Mouse (Mus musculus): ENCODE data around the gene Btrc.

The Btrc gene

DNA sequence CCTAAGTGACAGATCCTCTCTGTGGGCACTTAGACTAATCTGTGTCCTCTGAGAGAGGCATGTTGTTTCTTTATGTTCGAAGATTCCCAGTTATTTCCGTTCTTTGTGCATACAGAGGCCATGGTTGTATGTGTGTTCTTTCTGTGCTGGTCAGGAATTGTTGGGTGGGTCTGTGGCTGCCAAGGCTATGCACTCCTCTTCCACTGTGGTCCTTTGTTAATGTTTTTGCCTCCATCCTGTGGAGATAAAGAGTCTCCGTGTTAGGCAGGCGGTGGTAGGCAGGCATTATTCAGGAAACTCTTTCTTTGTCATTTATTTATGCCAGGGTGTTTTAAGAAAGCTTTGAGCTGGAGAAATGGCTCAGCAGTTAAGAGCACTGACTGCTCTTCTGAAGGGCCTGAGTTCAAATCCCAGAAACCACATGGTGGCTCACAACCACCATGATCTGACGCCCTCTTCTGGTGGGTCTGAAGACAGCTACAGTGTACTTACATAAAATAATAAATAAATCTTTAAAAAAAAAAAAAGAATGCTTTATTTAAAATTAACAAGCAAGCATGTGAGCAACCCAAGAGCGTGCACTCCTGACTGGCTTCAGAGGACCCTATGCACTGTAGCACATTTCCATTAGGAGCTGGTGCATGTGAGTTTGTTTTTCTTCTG is 67.6 kb downstream of the Btrc start:
- no peak for DNase-seq

DNA sequence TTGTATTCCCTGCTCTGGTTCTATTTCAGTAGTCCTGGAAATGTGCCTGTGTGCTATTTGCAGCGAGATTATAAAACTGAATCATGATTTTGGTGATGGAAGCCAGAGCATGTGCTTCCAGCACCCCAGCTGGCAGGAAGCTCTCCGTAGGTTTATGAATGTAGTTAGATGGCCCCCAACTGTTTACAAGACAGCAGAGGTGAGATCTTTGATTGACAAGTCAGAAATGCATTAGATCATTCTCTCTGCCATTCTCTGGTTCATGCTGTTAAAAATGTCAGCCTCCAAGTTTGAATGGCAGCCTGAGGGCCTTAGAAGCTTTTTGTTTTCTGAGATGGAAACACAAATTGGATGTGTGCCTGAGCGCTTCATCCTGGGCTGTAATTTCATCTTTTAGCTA is 68.8 kb downstream of the Btrc start:
- peak; percentile 62 for DNase-seq

DNA sequence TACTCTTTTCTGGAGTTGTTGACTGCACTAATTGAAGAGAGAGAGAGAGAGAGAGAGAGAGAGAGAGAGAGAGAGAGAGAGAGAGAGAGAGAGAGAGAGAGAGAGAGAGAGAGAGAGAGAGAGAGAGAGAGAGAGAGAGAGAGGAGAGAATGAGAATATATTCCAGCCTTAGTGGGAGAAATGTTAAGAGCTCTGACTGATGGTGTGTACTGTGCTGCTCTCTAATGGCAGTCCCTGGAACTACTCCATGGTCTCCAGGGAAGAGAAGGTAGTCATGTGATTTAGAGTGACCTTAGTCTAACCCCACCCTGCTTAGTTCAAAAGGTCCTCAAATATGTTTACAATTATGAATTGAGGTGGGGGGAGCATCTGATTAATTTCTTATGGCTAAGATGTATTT is 72.5 kb downstream of the Btrc start:
- peak; percentile 70 for DNase-seq

DNA sequence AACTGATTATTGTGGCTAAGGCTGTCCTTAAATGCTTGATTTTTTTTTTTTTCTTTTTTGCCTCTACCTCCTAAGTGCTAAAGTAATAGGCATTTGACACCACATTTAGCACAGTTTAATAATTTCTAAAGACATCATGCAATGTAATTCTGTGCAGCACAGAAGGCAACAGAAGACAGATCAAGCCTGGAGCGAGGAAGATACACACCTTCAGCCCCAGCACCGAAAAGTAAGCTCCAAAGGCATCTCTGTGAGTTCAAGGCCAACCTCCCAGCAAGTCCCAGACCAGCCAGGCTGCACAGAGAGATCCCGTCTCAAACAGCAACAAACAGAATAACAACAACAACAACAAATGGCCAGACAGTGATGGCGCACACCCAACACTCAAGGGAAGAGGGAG is 73.6 kb downstream of the Btrc start:
- DNase-seq = no peak

DNA sequence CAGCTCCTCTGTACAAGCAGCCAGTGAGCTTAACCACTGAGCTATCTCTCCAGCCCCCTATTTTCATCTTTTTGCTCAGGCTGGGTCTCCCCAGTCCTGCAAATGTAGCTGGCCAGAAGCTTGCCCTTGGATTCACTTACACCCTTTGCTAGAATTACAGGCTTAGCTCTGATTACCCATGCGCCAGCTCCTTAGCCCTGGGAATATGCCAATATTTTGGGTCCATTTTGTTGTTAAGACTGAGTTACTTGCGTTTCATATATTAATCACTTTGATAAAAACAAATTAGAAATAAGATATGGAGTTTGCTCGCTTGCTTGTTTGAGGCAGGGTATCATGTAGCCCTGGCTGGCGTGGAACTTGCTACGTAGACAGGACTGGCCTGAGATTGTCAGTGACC is 74.7 kb downstream of the Btrc start:
- no peak for DNase-seq

DNA sequence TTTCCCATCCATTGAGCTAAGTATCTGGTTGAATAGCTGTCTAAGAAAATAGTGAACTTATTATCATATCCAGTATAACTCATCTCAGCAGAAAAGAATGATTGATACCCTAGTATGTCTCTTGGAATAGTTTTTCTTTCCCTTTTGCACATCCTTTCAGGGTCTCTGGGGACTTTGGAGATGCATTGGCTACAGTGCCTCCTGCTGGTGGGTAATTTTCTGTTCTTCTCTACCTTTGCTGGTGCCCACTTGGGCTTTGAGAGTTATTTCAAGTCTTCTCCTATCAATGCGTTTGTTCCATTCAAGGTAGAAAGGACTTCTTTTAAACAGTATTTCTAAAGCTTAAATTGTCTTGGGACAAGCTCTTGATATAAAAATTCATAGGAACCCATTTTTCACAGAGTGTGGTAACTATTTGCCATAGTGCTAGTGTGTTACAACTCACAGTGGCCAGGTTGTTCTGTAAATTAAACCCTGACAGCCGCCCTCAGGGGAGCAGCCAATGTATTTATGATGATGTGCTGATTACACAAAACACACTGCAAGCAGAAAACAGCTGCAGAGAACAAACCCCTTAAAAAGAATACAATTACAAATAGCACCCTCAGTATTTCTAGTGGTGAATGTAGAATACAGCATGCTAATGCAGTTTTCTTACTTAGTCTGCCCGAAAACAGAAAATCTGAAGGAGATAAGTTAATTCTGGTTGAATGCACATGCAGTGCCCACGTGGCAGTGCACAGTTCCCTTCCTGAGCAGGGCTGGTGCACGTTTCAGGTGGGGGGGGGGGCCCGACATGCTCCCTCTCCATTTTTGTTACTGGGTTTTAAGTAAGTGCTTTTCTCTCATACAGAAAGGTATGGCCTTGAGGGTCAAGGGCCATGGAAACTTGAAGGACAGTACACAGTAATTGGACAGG is 75.7 kb downstream of the Btrc start:
- no peak for DNase-seq

DNA sequence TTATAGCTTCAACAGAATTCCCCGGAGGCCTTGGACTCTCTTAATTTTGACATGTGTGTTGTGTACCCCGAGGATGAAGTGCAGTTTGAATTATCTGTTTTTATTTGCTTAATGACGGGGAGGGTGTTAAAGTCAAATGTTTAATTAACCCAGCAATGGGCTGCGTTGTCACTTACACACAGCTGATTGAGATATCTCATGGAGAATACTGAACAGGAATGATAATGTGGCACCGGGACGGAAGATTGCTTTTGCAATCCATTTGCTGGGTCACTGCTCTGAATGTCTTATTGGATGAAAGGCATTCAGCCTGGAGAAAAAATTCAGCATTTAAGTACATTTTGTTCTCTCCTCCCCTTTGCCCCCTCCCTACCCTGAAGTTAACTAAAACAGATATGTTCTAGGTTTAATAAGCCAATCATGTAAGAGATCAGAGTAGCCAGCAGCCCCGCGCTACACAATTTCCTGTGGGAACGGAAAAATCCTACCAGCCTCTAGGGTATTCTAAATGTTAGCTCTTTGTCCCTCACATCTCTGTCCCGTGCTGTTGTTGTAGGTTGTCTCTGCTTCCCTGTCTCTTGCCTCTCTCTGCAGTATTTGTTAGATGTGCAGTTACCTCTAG is 77.1 kb downstream of the Btrc start:
- no peak for DNase-seq

DNA sequence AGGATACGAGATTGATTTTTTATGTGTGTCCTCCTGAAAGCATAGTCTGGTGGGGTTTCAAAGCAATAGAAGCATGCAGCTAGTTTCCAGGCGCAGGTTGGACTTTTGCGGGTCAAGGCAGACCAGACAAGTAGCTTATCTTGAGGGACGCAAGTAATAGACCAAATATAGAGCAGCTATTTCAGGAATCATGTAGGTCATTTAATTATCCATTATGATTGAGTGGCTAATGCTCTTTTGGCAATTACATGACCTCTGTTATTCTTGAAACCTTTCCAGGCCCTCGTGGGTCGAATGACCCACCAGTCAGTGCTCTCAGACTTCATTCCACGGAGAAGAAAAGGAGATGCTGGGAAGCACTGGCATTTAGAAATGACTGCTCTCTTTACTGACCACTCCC is 78.2 kb downstream of the Btrc start:
- no peak for DNase-seq

DNA sequence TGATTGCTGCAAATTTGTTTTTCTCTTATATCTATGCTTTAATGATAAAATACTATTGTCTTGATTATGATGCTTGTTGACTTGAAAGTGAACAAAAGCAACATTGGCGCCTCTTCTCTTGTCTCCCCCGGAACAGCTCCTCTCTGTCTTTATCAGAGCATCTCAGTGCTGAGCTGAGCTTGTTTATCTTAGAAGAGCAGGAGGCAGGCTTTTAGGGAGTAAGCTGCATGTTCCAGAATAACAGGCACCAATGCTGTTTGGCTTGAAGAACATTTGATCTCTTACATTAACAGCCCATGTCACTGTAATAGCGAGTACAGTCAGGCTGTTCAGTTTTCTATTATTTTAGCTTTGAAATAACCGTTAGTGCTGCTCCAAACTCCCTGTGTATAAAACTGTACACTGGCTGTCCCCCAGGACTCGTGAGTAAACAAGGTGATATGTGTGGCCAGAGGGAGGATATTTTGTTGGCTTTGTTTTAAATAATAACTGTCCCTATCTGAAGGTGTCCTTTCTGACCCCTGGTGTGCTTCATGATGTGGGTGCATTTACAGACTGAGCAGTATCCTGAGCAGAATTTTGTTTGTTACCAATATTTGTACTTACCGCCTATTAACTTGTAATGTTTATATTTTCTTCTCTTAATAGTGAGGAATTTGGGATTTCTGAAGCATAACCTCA is 81.9 kb downstream of the Btrc start:
- DNase-seq = no peak

DNA sequence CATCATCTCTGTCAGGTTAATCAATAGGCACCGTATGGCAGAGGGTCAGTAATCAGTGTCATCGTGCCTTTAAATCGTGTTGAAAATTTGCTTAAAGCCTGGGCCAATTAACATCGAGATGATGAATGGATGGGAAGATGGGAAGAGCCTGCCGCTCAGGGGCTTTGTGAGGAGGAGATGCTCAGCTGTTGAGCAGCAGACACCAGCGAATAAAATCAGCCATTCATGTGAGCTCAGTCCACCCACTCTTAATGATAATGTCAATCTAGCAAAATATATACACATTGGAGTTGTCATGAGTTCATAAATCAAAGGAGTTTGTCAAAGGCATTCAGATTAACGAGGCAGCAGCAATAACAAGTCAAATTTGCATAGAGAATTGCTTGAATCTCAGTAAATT is 83.1 kb downstream of the Btrc start:
- no peak for DNase-seq

DNA sequence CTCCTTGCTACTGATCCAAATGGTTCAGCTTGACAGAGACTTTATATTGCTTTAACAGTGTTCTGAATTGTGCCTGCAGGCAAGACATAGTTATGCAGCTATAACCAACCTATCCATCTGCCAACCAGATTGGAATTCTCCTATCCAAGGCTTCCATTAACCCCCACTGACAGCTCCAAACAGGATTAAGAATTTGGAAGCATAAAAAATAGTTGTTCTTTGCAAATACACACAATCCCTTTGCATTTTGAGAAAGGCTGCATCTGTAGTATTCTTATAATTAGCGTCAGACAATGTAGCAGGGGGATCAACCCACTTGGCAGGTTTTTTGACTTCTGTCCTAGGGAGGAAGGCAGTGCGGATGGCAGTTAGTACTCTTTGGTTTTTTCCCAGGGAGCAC is 83.7 kb downstream of the Btrc start:
- no peak for DNase-seq

DNA sequence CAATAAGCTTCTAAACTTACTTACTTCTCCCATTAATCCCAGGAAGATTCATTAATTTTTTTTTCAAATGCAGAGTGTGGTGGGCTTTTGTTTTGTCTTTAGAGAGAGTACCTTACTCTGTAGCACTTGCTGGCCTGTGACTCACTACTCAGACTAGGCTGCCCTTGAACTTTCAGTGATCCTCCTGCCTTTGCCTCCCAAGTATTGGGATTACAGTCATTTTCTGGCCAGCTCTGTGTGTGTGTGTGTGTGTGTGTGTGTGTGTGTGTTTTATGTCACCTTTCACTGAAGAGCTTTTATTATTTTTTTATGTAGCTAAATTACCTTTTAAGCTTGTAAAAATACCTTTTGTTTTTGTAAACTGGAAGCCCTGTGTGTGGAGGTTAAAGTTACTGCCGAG is 84.4 kb downstream of the Btrc start:
- no peak for DNase-seq

DNA sequence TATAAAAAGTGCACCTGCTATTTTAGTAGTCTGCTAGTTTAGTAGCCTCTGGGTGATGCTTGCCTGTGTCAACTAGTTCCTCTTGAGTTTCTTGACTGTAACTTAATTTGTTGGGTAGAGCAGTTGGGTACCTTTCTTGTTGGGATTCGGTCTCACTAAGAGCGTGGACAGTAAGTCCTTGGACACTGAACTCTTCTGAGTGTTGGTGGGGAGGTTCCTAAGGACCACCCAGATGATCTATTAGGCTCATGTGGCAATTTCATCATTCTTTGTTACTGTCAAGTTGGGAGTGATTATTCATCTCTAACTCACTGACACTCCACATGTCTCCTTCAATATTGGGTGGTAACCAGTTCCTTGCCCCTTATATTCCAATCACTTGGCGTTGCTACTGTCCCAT is 90.9 kb downstream of the Btrc start:
- no peak for DNase-seq

DNA sequence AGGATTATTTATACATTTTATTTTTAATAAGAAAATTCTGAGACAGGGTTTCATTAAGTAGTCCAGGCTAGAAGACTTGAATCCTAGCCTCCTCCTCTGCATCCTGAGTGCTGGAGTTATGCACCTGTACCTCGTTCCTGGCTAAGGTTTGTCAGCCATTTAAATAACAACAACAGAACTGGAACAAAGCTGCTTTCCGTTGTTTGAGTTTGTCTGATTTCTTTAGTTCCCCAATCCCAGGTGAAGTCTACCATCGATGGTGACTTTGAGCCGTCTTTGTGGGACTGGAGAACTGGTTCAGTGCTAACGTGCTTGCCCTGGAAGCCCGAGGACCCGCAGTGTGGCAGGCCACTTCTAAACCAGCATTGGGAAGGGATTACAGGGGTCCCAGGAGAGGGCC is 93.4 kb downstream of the Btrc start:
- no peak for DNase-seq

DNA sequence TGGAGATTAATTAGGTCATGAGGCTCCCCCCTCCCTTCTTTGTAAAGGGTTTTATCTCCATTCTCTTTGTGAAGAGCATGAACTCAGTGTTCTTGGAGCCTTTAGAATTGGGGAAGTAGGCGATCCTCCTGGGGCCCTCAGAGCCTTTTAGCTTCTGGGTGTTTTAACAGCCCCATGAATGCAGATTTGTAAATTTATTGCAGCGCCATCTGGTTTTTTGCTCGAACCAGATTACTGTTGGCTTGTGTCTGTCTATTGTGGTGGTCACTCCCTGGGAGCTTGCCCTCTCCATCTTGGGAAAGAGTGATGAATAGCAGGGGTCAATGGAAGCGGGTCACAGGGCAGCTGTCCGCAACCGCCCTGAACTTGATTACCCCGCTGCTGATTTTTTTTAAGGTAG is 95.2 kb downstream of the Btrc start:
- no peak for DNase-seq

DNA sequence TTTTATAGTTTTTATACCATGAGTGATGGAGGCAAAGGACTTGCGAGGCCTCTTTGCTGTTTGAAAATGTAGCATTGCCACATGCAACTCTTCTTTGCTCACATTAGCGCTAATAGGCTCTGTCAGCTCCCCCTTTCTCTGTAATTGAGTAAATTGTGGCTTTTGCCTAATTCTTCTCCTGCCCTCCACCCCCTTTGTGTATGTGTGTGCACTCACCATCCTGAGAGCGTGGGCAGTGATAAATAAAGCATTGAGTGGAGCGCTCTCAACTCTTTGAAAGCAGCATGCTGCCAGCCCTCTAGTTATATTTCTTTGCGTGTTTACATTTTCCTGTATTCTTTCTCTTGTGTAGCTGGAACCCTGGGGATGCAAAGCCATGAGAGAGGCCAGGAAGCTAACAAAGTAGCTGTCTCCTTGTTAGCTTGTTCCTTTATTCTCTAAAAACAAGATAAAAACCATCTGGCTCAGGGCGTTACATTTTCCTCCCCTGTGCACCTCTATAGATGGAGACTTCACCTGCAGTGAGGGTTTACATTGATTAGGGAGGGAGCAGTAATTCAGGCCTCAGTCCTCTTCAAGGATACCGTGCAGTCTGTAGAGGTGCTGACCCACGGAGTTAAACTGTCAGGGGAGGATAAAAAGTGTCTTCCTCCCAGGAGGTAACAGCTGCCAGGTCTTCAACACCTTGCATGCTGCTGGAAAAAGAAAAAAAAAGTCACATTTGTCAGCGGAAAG is 96.6 kb downstream of the Btrc start:
- no peak for DNase-seq

DNA sequence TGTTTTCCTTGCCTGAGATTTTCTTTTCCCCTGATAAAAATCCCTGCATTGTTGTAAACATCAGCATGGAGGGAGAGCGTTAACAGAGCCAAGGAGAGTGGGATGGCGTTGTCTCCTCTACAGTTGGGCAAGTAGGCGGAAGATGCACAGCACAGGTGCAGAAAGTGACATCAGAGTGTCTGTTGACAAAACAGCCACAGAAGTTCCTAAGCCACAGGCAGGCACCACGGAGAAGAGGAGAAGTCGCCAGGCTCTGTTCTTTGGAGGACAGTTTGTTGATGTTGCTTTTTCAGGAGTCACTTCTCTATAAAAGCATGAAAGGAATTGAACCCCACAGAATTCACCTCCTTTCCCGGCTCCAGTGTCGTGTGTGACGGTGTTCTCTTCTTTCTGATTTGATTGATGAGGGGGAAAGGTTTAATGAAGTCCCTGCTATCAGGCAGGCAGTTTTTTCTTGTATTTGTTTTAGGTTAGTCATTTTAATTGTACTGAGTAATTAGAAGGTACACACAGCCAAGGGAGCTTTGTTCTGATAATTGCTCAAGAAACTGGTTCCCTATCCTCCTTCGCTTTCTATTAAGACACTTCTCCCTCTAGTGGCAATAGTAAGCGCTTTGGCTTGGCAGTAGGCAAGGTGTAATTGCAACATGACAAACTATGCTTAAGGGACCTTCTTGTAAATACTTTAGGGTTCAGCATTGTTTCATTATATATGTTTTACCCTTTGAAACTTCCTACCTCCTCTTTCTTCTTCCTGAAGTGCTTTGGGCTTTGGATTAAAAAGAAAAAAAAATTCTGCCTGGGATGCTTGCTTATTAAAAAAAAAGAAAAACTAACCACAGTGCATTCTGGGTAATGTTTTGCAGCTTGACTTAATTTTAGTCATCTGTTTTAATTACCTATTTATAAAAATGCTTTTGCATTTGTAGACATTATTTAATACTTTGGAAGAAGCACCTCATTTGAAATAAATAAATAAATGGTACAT is 97.5 kb downstream of the Btrc start:
- no peak for DNase-seq

DNA sequence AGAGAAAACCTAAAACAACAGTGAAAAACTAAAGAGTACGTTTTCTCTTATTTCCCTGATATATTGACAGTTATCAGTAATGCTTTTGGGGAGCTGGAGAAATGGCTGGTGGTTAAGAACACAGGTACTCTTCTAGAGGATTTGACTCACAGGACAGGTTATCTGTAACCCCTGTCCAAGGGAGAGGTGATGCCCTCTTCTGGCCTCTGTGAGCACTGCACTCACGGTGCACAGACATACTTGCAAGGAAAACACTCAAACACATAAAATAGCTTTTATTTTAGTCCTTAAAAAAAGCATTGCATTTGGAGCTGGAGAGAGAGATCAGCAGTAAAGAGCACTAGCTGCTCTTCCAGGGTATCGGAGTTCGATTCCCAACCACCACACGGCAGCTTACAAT is 106.2 kb downstream of the Btrc start:
- DNase-seq = no peak

DNA sequence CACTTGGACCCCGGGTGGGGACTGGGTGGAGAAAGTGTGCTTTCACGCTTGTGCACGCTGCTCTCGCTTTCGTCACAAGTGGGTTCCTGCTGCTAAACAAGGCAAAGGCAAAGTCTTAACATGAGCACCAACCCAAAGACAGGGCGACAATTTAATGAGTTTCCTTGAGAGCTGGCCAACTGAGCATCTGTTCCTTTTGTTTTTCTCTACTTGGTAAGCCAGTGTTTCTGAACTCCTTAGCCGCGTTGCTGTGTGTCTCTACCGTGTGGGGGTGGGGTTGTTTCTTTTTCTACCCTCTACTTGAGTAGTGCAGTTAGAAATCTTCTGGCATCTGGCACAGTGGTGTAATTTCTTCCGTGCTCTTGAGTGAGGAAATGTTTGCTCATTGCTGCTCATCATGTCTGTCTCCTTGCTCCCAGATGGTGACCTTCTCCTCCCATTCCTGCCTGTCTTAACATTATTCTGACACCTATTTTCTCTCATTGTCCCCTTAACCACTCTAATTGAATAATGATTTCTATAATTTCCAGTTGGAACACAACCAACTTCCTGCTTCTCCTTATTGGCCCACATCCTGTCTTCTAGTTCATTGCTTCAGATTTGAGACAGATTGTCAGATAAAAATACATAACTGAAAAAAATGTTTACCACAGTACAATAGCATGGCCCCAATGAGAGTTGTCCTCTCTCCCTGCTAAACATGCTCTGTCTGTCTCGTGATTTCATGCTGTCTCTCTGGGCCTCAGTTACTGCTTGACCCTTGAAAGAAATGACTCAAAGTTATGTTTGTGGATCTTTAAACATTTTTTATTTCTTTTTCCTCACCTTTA is 109.4 kb downstream of the Btrc start:
- DNase-seq = peak; percentile 44

DNA sequence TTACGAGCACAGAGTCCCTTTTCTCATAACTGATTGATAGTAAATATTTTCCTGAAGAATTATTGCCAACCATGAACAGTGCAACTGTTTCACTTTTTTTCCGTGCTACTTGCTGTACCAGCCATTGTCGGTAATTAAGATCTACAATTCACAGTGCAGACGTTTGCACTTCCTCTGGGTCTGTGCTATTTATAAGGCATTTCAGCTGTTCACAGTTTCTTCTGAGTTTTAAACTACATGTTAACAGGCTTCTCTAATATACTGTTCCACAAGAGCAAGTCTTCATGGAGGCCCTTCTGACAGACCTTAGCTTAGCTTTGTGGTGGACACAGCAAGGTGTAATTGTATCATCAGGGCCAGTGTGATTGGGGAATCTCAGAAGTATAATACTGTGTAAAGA is 111.2 kb downstream of the Btrc start:
- no peak for DNase-seq

Measured in cerebellum, adult 8-10 months (tissue).